Comparison of ENCODE assay signal across 17 mouse cellular contexts in genomic region chr2:141434084-141434483, GRCm38 (mm10).
A peak's percentile ranks its signal among the peaks of the same experiment; 100 is the strongest.
DNase-seq lines count a peak whose midpoint lies in the region; ATAC-seq and TF ChIP-seq lines count a peak whose summit lies in the region.
"Had no signal": no experiment of that assay in that cellular context is flagged by ENCODE, and none has a peak within 500 bp of the region (broad histone marks: within the 10 kb centered on the region; RNA-seq: fewer than 3 reads in every experiment).

No protein-coding gene starts in this region.

- peak overlapping the region; percentile 6; the same call in 1 of the 2 replicates for H3K4me2 ChIP-seq in neural tube, embryonic 13.5 days
- H3K4me2 ChIP-seq in neural tube, embryonic 15.5 days = no peak overlapping the region
- H3K4me2 ChIP-seq: embryonic facial prominence, embryonic 13.5 days; embryonic facial prominence, embryonic 15.5 days; forebrain, embryonic 12.5 days had no signal

- no peaks in the 10 kb centered on the region for H3K36me3 ChIP-seq in neural tube, embryonic 13.5 days
- H3K36me3 ChIP-seq in neural tube, embryonic 15.5 days = no peaks in the 10 kb centered on the region
- H3K36me3 ChIP-seq: embryonic facial prominence, embryonic 13.5 days; embryonic facial prominence, embryonic 15.5 days; forebrain, embryonic 10.5 days; forebrain, embryonic 12.5 days; G1E had no signal

- H3K9ac ChIP-seq in neural tube, embryonic 13.5 days = no peak overlapping the region
- no peak overlapping the region for H3K9ac ChIP-seq in neural tube, embryonic 15.5 days (replicated peaks)
- H3K9ac ChIP-seq: embryonic facial prominence, embryonic 13.5 days; embryonic facial prominence, embryonic 15.5 days; forebrain, embryonic 12.5 days had no signal

- no peak for ATAC-seq in neural tube, embryonic 13.5 days (ENCODE audit: low read depth)
- peak; percentile 65; the same call in 1 of the 2 replicates for ATAC-seq in neural tube, embryonic 15.5 days (ENCODE audit: low FRiP score)
- ATAC-seq: CD4-positive, CD25-positive, alpha-beta regulatory T cell, adult 4 months had no signal

- 54% methylated on average over 5 of the region's 5 CpGs for WGBS in neural tube, embryonic 13.5 days
- WGBS in neural tube, embryonic 15.5 days = 45% methylated on average over 5 of the region's 5 CpGs

- DNase-seq in layer of hippocampus, adult 2 months (ENCODE audit: low spot score in 2 of 2) = no peak
- DNase-seq in layer of hippocampus, adult 9-10 months (ENCODE audit: low spot score) = no peak
- no peak for DNase-seq in neural tube, embryonic 10.5 days (ENCODE audit: extremely low spot score, low spot score)
- DNase-seq in gastrocnemius, postnatal 10 days = no peak
- DNase-seq: adrenal gland, postnatal 25 days; B cell, adult 2 months; embryo, embryonic 11 days had no signal

- H3K27me3 ChIP-seq in neural tube, embryonic 13.5 days = no peaks in the 10 kb centered on the region
- no peaks in the 10 kb centered on the region for H3K27me3 ChIP-seq in neural tube, embryonic 15.5 days (replicated peaks)
- H3K27me3 ChIP-seq: CH12.LX; embryonic facial prominence, embryonic 13.5 days; embryonic facial prominence, embryonic 15.5 days; forebrain, embryonic 12.5 days had no signal

- no peak overlapping the region for H3K4me3 ChIP-seq in layer of hippocampus, adult 2 months
- no peak overlapping the region for H3K4me3 ChIP-seq in neural tube, embryonic 13.5 days
- no peak overlapping the region for H3K4me3 ChIP-seq in neural tube, embryonic 15.5 days (replicated peaks)
- H3K4me3 ChIP-seq: embryonic facial prominence, embryonic 13.5 days; embryonic facial prominence, embryonic 15.5 days; erythroblast, embryonic 14.5 days; forebrain, embryonic 10.5 days; forebrain, embryonic 12.5 days had no signal

- peaks cover 15% of the 10 kb centered on the region for H3K4me1 ChIP-seq in neural tube, embryonic 13.5 days (replicated peaks)
- peaks cover 13% of the 10 kb centered on the region for H3K4me1 ChIP-seq in neural tube, embryonic 15.5 days
- H3K4me1 ChIP-seq: embryonic facial prominence, embryonic 13.5 days; embryonic facial prominence, embryonic 15.5 days had no signal

- H3K27ac ChIP-seq in layer of hippocampus, adult 2 months = peak overlapping the region; percentile 80; the same call in 1 of the 2 replicates
- no peak overlapping the region for H3K27ac ChIP-seq in neural tube, embryonic 13.5 days (replicated peaks)
- H3K27ac ChIP-seq in neural tube, embryonic 15.5 days (replicated peaks) = no peak overlapping the region
- H3K27ac ChIP-seq: embryonic facial prominence, embryonic 13.5 days; embryonic facial prominence, embryonic 15.5 days; forebrain, embryonic 10.5 days; forebrain, embryonic 12.5 days had no signal

- no peaks in the 10 kb centered on the region for H3K9me3 ChIP-seq in neural tube, embryonic 13.5 days
- no peaks in the 10 kb centered on the region for H3K9me3 ChIP-seq in neural tube, embryonic 15.5 days (replicated peaks)
- H3K9me3 ChIP-seq: embryonic facial prominence, embryonic 13.5 days; embryonic facial prominence, embryonic 15.5 days; forebrain, embryonic 10.5 days; forebrain, embryonic 12.5 days; G1E had no signal

- TF ChIP-seq CTCF in layer of hippocampus, adult 2 months (conservative IDR thresholded peaks at IDR 0.05) = peak; percentile 52
